Mouse (Mus musculus): Measurements from ENCODE around the gene Tsc22d1. TPM values are rescaled to one million over a fixed set of nuclear protein-coding genes. Genes with fewer than 3 reads are reported as not detected.

The Tsc22d1 gene
- total and polyA plus RNA-seq, 3 experiments = 178 to 454 (median 353) TPM

DNA sequence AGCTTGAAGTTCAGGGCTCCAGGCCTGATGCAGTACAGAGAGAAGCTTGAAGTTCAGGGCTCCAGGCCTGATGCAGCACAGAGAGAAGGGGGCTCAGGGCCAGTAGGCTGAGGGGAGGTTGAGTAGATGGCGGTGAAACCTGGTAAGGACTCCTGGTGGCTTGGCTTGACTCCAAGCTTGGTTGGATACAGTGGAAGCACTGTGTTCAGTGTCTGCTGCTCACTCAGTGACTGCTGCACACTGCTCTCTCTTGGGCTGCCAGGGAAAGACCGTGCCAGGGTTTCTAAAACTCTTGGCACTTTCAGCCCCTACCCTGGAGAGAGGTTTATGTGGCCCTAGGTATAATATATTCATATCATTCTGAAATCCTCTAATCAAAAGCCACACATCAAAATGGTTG is 74.4 kb downstream of the Tsc22d1 start:
- Histone ChIP-seq H3K27me3 (ENCODE audit: control insufficient read depth, insufficient read depth, low read length) (no peaks in the 10 kb centered on the region), H3K9ac (ENCODE audit: low read depth, low read length) (no peak overlapping the region), H3K79me2 (replicated peaks; ENCODE audit: control insufficient read depth, insufficient read depth, low read length) (no peaks in the 10 kb centered on the region), H3K36me3 (ENCODE audit: control insufficient read depth, insufficient read depth, low read length) (no peaks in the 10 kb centered on the region), H3K4me3 (no peak overlapping the region), H3K4me1 (ENCODE audit: control insufficient read depth, insufficient read depth, low read length) (no peaks in the 10 kb centered on the region), H3K27ac (no peak overlapping the region)
- TF ChIP-seq CTCF (IDR thresholded peaks at IDR 0.05) = no peak
- no peak for TF ChIP-seq EP300 (IDR thresholded peaks at IDR 0.05; ENCODE audit: insufficient read depth, low read depth, low read length)
- no peak for TF ChIP-seq POLR2A (IDR thresholded peaks at IDR 0.05; ENCODE audit: insufficient read depth, low read depth, low read length)
- WGBS = 88% methylated on average over 2 of the region's 2 CpGs
- DNase-seq = no peak
- intact Hi-C loops (cut with DNase I) = no loop called here

DNA sequence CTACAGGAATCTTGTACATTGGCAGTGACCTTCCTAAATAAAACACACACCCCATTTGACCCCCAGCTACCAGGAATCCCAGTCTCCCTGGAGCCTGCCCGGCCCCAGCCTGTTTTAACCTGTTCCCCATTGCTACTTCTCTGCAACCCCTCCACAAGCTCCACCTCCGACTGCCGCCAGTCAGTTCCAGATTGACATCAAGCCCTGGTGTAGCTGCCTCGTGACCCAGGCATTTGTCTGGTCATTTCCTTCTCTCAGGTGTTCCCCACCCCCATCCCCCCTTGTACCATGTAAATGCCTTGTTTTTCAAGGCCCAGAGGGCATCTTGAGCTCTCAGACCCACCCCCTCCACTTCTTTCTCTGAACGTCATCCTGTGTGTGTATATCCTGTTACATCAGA is 80.3 kb downstream of the Tsc22d1 start:
- H3K4me3 ChIP-seq = no peak overlapping the region
- no peaks in the 10 kb centered on the region for H3K4me1 ChIP-seq (ENCODE audit: control insufficient read depth, insufficient read depth, low read length)
- intact Hi-C loops (cut with DNase I) = no loop called here
- H3K27ac ChIP-seq = no peak overlapping the region
- no peaks in the 10 kb centered on the region for H3K36me3 ChIP-seq (ENCODE audit: control insufficient read depth, insufficient read depth, low read length)
- no peaks in the 10 kb centered on the region for H3K27me3 ChIP-seq (ENCODE audit: control insufficient read depth, insufficient read depth, low read length)
- H3K79me2 ChIP-seq (replicated peaks; ENCODE audit: control insufficient read depth, insufficient read depth, low read length) = no peaks in the 10 kb centered on the region
- DNase-seq = no peak
- H3K9ac ChIP-seq (ENCODE audit: low read depth, low read length) = no peak overlapping the region
- WGBS = 68% methylated on average over 5 of the region's 5 CpGs
- TF ChIP-seq EP300 (IDR thresholded peaks at IDR 0.05; ENCODE audit: insufficient read depth, low read depth, low read length) = no peak
- TF ChIP-seq POLR2A (IDR thresholded peaks at IDR 0.05; ENCODE audit: insufficient read depth, low read depth, low read length) = no peak

- intact Hi-C loops (cut with DNase I) = no loop called here
- H3K4me1 ChIP-seq (ENCODE audit: control insufficient read depth, insufficient read depth, low read length) = no peaks in the 10 kb centered on the region
- DNase-seq = no peak
- no peak overlapping the region for H3K9ac ChIP-seq (ENCODE audit: low read depth, low read length)
- no peaks in the 10 kb centered on the region for H3K79me2 ChIP-seq (replicated peaks; ENCODE audit: control insufficient read depth, insufficient read depth, low read length)
- WGBS = 90% methylated on average over 9 of the region's 9 CpGs
- no peak overlapping the region for H3K27ac ChIP-seq
- no peaks in the 10 kb centered on the region for H3K27me3 ChIP-seq (ENCODE audit: control insufficient read depth, insufficient read depth, low read length)
- no peak for TF ChIP-seq CTCF (IDR thresholded peaks at IDR 0.05)
- TF ChIP-seq POLR2A (IDR thresholded peaks at IDR 0.05; ENCODE audit: insufficient read depth, low read depth, low read length) = no peak
- TF ChIP-seq EP300 (IDR thresholded peaks at IDR 0.05; ENCODE audit: insufficient read depth, low read depth, low read length) = no peak
- no peaks in the 10 kb centered on the region for H3K36me3 ChIP-seq (ENCODE audit: control insufficient read depth, insufficient read depth, low read length)
- H3K4me3 ChIP-seq = no peak overlapping the region
Measured at GRCm38 (mm10) chr14:76497187-76497586, 82.4 kb downstream of the Tsc22d1 start.

DNA sequence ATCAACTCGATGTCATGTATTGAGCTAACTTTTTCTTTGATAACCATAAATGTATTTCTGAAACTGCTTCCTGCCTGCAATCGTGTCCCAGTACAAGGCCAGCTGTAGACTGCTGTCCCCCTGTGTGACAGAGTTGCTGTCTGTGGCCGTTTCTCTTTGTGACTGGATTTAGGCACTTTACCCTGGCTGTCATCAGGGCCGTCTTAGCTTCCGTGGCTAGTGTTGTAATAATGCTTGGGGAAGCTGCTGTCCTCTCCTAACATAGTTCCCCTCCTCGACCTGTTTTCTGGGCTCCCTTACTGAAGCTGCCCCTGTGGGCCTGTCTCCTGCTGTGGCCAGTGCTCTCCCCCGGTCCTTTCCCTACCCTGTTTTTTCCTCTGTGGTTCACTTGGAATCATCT is 83.4 kb downstream of the Tsc22d1 start:
- no peaks in the 10 kb centered on the region for H3K79me2 ChIP-seq (replicated peaks; ENCODE audit: control insufficient read depth, insufficient read depth, low read length)
- H3K4me1 ChIP-seq (ENCODE audit: control insufficient read depth, insufficient read depth, low read length) = no peaks in the 10 kb centered on the region
- H3K27me3 ChIP-seq (ENCODE audit: control insufficient read depth, insufficient read depth, low read length) = no peaks in the 10 kb centered on the region
- DNase-seq = no peak
- TF ChIP-seq POLR2A (IDR thresholded peaks at IDR 0.05; ENCODE audit: insufficient read depth, low read depth, low read length) = no peak
- no peak for TF ChIP-seq CTCF (IDR thresholded peaks at IDR 0.05)
- TF ChIP-seq EP300 (IDR thresholded peaks at IDR 0.05; ENCODE audit: insufficient read depth, low read depth, low read length) = no peak
- intact Hi-C loops (cut with DNase I) = no loop called here
- no peak overlapping the region for H3K27ac ChIP-seq
- WGBS = 58% methylated on average over 7 of the region's 7 CpGs
- no peak overlapping the region for H3K9ac ChIP-seq (ENCODE audit: low read depth, low read length)
- no peaks in the 10 kb centered on the region for H3K36me3 ChIP-seq (ENCODE audit: control insufficient read depth, insufficient read depth, low read length)
- no peak overlapping the region for H3K4me3 ChIP-seq

DNA sequence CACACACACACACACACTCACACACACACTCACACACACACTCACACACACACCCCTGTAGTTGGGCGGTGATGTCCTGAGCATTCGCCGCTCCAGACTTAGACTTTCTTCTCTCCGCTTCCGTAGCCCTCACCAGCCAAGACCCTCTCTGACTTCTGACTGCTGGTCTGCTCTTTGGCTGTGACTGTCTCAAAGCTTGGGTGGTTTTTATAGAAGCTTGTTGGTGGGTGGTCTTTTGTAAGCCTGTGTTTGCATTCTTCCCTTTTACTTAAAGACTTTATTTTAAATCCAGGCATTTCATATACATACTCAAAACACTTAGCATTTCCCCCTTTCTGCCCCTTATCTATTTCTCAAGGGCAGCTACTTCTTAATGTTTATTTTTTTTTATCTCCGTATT is 84.7 kb downstream of the Tsc22d1 start:
- Histone ChIP-seq H3K27ac (no peak overlapping the region), H3K36me3 (ENCODE audit: control insufficient read depth, insufficient read depth, low read length) (no peaks in the 10 kb centered on the region), H3K4me3 (no peak overlapping the region), H3K4me1 (ENCODE audit: control insufficient read depth, insufficient read depth, low read length) (no peaks in the 10 kb centered on the region), H3K9ac (ENCODE audit: low read depth, low read length) (no peak overlapping the region), H3K27me3 (ENCODE audit: control insufficient read depth, insufficient read depth, low read length) (no peaks in the 10 kb centered on the region), H3K79me2 (replicated peaks; ENCODE audit: control insufficient read depth, insufficient read depth, low read length) (no peaks in the 10 kb centered on the region)
- no peak for DNase-seq
- intact Hi-C loops (cut with DNase I) = no loop called here
- WGBS = 97% methylated on average over 6 of the region's 6 CpGs
- TF ChIP-seq EP300 (IDR thresholded peaks at IDR 0.05; ENCODE audit: insufficient read depth, low read depth, low read length) (no peak), POLR2A (IDR thresholded peaks at IDR 0.05; ENCODE audit: insufficient read depth, low read depth, low read length) (no peak), CTCF (IDR thresholded peaks at IDR 0.05) (no peak)

GRCm38 (mm10) chr14:76500036-76500435 is 85.3 kb downstream of the Tsc22d1 start:
- H3K79me2 ChIP-seq (replicated peaks; ENCODE audit: control insufficient read depth, insufficient read depth, low read length) = no peaks in the 10 kb centered on the region
- H3K36me3 ChIP-seq (ENCODE audit: control insufficient read depth, insufficient read depth, low read length) = no peaks in the 10 kb centered on the region
- no peaks in the 10 kb centered on the region for H3K27me3 ChIP-seq (ENCODE audit: control insufficient read depth, insufficient read depth, low read length)
- H3K4me1 ChIP-seq (ENCODE audit: control insufficient read depth, insufficient read depth, low read length) = no peaks in the 10 kb centered on the region
- TF ChIP-seq POLR2A (IDR thresholded peaks at IDR 0.05; ENCODE audit: insufficient read depth, low read depth, low read length) = no peak
- no peak for TF ChIP-seq EP300 (IDR thresholded peaks at IDR 0.05; ENCODE audit: insufficient read depth, low read depth, low read length)
- intact Hi-C loops (cut with DNase I) = loop anchor here (5.0 to 10.0 kb wide), 2 partner anchors 205 to 262 kb away; no protein-coding TSS in a partner anchor
- H3K27ac ChIP-seq = no peak overlapping the region
- H3K4me3 ChIP-seq = no peak overlapping the region
- 73% methylated on average over 5 of the region's 5 CpGs for WGBS
- no peak overlapping the region for H3K9ac ChIP-seq (ENCODE audit: low read depth, low read length)
- DNase-seq = no peak
